Mouse (Mus musculus): ENCODE measurements around the gene Igflr1.

The Igflr1 gene

DNA sequence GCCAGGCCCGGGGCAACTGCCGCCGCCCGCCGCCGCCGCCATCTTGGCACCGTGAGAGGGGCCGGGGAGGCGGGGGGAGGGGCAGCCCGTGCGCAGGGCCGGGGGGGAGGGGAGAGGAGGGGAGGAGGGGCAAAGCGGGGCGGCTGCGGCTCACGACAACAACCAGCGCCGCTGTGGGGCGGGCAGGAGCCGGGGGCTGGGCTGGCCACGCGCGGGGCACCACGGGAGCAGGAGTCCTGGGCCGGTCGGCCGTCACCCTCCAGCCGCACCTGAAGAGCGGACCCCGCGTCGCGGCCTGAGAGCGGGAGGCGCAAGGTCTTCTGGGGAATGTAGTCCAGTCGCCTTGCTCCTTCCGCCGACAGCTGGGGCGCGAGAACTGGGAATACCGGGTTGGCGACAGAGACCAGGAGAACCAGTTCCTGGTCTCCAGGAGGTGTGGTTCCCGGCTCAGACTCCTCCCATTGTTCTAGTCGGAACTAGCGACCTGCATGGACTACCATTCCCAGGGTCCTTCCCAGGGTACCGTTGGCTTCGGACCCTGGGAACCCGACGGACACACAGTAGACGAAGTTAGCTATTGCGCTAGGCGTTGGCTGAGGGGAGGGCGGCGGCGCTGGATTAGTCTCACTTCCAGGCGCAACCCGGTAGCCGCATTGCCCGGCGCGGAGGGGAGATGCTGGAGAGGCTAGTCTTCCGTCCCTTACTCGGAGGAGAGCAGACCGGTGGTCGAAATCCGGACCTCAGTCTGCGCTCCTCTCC lies 23.6 kb downstream of the Igflr1 start, which contains the start of gene Kmt2b:
TSS of gene Kmt2b (minus strand) at position 51 of the 759 bp plus-strand sequence.
- peak; percentile 99 for DNase-seq

DNA sequence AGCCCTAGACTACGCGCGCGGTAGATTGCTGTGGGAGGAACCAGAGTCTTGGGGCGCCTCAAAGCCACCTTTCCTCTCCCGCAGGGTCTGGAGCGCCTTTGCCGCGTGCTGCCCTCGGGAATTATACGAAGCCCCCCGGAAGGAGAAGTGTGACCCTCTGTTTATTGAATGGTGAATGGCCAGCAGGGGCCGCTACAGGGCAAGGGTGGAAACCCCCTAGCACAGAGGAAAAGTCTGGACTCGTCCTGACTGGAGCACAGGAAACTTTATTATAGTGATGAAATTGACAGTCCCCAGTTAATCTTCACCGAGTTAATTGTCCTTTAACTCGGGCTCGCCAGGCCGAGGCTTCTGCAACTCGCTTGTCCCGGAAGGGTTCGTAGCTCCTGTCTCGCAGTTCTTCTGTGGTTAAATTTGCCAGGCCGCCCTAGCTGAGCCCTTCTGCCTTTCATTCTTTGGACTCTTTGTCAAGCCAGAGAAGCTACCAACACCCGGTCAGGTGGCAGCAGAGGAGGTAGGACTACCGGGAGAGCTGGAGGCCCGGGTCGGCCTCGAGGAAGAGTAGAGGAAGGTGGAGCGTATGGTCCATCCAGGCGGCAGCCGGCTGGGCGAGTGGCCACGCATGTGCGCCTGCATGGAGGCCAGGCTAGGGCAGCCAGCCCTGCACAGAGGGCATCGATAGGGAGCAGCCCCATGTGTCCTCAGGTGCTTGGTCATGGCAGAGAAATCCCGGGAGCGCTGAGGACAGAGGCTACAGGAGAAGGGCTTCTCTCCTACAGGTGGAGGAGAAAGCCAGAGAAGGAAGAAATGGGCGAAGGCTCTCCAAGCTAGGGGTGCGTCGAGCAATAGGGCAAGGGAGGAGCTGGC lies 24.4 kb downstream of the Igflr1 start:
- DNase-seq, result peak; percentile 84

- peak; percentile 55 for DNase-seq
These were observed 25.8 kb downstream of the Igflr1 start for GRCm38 (mm10) chr7:30590927-30591604.

DNA sequence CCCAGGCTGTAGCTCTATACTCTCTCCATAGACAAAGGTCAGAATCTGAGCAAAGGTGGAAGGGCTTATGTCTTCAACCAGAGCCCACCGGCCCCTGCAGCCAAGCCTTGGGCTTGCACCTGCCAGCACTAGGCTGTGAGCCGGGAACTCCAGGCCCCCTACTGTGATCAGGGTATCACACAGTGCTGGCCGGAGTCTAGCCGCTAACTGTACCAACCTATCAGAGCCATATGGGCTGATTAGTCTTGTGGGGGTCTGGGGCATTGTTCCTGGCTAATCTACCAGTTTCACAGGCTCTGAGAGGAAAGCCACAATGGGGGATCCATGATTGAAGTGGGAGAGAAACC lies 26.4 kb downstream of the Igflr1 start:
- peak; percentile 35 for DNase-seq

DNA sequence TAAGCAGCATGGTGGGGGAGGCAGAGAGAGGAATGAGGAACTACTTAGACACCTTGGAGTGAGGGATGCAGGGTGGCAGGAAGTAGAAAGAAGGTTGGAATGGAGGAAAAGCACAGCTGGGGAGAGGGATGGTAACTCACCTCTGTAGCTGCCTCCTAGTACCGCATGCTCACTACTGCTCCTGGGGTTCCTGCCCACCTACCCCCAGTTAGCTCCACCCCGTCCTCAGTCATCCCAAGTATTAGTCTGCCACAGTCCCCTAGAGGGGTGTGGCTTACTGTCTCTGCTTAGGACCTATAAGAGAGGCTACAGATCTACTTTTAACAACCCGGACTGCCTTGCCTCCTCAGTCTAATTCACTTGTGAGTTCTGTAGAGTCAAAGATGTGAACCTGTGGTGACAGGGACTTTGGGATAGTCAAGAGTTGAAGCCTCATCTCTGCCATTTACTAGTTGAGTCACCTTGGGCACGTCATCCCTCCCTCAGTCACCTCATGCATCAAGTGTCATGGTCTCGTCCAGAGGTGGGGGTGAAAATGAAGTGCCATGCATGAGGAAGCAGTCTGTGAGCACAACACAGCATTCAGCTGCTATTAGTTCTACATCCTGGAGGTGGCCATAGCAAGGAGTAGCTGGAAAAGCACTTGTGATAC lies 27.7 kb downstream of the Igflr1 start:
- DNase-seq, result no peak

DNA sequence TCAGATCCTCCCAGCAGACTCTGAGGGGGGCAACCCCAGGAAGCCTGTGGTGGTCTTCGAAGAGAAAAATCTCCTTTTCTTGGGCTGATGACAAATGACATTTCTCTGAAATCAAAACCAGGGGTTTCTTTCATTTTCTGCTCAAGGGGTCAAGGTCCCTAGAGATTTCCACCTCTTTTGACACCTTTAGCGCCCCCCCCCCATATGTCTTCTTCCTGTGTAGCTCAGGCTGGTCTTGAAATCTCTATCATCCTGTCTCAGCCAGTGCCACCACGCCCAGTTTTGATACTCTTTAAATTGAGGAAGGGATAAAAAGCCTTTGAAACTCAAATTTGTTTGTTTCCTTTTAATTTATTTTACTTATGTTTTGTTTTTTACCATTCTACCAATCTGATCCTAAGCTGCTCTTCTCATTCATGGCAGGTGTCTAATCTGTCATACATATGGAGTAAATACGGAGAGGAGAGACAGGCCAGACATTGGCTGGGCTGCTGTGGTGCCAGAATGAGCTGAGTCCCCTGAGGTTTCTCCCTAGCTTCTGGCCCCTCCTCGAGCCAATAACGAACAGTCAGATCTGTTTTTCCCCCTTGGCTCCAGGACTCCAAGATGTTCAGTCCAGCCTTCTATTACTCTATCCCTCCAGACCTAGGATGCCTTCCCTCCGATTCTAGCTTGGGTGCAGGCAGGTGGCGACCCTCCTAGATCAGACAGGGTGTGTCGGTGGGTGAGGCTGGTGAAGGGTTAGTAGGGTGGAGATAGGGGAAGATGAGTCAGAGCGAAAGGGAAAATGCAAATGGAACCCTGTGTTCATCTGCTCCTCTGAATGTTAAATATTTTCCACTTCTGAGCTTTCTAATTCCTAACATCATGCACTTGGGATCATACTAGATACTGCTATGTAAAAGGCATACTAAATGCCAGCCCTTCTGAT lies 28.6 kb downstream of the Igflr1 start:
- DNase-seq, result no peak

DNA sequence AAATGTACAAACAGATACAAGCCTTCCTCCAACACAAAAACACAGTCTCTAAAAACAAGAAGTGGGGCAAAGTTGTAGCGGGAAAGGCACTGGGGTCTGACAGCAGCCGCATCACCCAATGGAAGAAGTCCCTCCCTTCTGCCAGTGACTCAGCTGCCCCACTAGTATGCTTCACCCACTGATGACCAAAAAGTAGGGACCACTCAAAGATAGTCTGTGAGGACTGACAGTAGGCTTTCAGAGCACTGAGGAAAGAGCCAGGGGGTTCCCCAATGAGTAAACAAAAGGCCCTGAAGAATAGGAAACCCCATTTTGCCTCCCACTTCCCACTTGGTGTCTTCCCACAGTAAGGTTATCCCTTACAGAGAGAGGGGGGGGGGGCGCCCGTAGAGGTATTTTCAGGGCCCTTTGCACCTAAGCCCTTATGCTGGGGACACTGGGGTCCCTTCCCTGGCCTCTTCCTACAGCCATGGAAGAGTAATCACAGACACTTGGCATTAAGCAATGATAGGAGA lies 29.3 kb downstream of the Igflr1 start:
- no peak for DNase-seq

- no peak for DNase-seq
These were observed 30.9 kb downstream of the Igflr1 start for GRCm38 (mm10) chr7:30596093-30596492.

DNA sequence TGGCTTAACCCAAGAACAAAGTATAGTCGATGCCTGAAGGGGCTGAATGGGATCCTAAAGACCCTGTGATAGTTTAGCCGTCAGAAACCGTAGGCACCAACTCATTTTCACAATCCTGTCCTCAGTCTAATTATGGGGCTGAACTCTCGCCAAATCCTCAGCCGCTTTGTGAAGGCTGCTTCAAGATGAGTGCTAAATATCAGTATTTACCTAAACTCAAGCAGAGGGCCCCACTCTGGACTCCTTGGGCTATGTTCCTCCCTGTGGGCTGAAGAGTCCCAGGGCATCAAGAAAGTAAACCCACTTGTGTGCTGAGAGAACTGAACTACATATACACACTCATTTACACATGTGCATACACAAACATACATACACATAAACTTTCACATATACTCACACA lies 31.6 kb downstream of the Igflr1 start:
- DNase-seq, result no peak

- DNase-seq, result no peak
These were observed 33.6 kb downstream of the Igflr1 start, which contains the start of gene Zbtb32 for GRCm38 (mm10) chr7:30598786-30599185. Zbtb32 (minus strand) TSS chr7:30598909.

- peak; percentile 97 for DNase-seq
These were observed 34.7 kb downstream of the Igflr1 start for GRCm38 (mm10) chr7:30599933-30600353.

DNA sequence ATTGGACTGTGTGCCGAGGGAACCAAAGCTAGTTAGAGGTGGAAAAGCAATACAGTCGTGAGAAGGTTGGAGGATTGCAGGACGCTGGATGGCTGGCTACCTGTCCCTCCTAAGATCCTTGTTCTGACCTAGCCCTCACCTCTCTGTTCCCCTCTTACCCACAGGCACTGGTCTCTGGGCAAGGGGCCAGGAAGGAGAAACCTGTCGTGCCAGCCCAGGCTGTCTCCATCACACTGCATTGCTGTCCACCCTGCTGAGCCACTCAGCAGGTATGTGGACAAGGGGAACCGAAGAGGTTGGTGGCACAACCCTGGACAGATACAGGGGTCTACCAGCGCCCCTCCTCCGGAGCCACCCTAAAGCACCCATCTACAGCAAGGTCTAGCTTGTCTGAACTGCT lies 35.4 kb downstream of the Igflr1 start:
- no peak for DNase-seq

DNA sequence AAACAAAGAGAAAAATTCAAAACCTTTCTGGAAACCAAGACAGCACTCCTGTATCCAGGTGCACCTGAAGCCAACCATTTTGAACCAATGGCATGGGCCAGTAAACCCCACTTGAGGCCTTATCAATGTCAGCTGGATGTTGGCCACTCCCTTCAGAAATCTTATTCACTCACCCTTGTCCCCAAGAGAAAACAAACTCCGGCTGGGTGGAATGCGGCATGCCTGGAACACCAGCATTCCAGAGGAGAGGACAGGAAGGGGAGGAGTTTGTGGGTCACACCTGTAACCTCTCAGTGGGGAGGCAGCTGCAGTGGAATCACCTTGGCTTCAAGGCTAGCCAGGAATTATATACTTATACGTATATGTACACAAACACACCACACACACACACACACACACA lies 37.4 kb downstream of the Igflr1 start:
- no peak for DNase-seq

DNA sequence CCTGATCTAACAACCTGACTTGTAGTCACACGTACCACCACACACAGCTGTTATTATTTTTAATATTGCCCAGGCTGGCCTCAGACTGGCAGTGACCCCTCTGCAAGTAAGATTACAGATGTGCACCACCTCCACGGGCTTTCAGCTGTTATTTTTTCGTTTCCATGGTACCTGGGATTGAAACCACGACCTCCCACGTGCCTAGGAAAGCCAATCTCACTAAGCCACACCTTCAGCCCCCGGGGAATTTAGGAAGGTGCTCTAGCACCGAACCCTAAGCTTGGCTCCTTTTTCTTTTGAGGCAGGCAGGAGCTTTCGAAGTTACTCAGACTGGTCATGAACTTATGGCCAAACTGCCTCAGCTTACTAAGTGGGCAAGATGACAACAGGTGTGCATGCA lies 39.2 kb downstream of the Igflr1 start:
- DNase-seq, result no peak

DNA sequence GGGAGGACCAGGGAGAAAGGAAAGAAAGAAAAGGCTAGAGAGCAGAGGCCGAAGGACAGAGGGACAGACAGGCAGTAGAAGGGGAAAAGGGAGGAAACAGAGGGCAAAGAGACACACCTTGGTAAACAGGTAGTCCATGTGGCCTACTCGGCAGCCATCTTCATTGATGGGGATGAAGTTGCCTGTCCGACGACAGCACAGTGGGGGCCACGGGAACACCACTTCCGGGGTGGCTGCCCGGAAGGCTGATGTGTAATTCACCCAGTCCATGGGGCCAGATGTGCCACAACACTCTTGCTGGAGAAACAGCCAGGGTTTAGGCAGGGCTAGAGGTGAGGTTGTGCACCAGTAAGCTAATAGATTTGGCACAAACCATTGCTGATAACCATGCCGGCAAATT lies 39.7 kb downstream of the Igflr1 start:
- no peak for DNase-seq

- no peak for DNase-seq
These were observed 42.6 kb downstream of the Igflr1 start for GRCm38 (mm10) chr7:30607706-30608309.

DNA sequence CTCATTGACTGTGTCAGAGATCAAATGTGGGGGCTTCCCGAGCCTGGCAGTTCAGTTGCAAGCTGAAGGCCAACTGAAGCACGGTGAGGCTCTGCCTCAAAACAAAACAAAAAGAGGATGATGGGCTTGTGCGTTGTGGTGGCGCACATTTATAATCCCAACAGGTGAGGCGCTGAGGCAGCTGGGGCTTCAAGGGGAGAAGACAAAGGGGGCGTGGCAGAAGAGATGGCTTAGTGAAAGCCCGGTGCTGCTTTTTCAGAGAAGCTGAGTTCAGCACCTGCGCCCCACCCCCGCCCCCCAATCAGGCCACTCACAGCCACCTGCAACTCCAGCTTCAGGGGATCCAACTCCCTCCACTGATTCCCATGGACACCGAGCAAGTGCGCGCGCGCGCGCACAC lies 43.2 kb downstream of the Igflr1 start:
- DNase-seq, result no peak

DNA sequence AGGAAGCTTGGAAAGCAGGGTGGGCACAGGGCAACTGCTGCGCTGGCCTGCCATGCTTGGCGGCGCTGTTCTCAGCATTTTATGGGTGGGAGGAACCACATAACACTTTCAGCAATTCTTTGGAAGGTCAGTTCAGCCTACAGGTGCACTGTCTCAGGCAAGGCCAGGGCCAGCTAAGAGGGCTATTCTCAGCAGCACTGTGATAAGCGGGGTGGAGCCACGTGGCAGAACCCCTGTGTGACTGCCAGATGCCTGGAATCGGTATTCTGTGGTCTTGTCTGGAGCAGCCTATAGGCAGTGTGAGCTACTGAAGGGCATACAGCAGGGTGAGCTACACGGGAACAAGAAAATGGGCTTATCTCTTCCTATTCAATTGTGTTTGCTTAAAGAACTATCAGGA lies 44.8 kb downstream of the Igflr1 start:
- no peak for DNase-seq

- DNase-seq, result no peak
These were observed 47.6 kb downstream of the Igflr1 start, which contains the start of gene Upk1a for GRCm38 (mm10) chr7:30612654-30613402. Upk1a (minus strand) TSS chr7:30612847.

DNA sequence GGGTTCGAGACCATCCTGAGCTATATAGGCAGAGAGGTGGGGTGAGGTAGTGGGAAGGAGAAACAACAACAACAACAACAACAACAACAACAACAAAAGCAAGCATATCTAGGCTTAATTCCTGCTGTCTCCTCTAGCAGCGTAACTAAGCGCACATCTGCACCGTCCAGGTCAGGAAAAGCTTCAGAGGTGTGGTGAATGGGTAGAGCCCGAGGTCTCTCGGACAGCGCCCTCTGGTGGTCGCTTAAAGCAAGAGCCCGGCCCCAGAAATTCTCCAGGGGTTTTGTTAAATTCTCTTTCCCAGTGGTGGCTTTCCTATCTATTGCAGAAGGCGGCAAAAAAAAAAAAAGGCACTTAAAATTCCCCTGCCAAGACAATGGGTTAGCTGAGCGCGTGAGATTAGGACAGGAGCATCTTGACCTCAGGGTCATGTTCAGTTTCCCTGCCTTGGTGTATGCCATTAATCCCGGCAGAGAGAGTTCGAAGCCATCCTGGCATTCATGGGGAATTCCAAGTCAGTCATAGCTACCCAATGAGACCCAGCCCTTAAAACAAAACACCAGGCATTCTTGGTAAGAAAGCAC lies 48.4 kb downstream of the Igflr1 start:
- DNase-seq, result peak; percentile 47

All from cerebellum, adult 9-11 months (tissue).